Mouse (Mus musculus) hindbrain, embryonic 16.5 days (tissue): ENCODE results near the gene Serpinb9b. TPM values are rescaled to one million over a fixed set of nuclear protein-coding genes. Genes with fewer than 3 reads are reported as not detected.
A peak's percentile ranks its signal among the peaks of the same experiment; 100 is the strongest.

Source experiments
- ATAC-seq: fragments of 200-750 bp; cut with Nextera tagmentation; 2 replicates; pipeline ENCODE4 v1.8.0; 2017; ENCODE audit warnings: moderate TSS enrichment, moderate library complexity
- H3K27ac ChIP-seq: fragments of 300-500 bp; sonication (generic); 2 replicates; pipeline ENCODE4 v1.5.1; 2014; ENCODE audit warnings: low read depth, mild to moderate bottlenecking, control low read depth, low read length, moderate library complexity
- H3K27me3 ChIP-seq: fragments of 300-500 bp; sonication (generic); replicated peaks from 2 replicates; pipeline ENCODE4 v1.6.1; 2014; ENCODE audit warnings: low read length; ENCODE audit not compliant: control insufficient read depth, insufficient read depth
- H3K36me3 ChIP-seq: fragments of 300-500 bp; sonication (generic); 2 replicates; pipeline ENCODE4 v1.6.1; 2014; ENCODE audit warnings: mild to moderate bottlenecking, low read length, moderate library complexity, mixed read lengths; ENCODE audit not compliant: control insufficient read depth, insufficient read depth
- H3K4me1 ChIP-seq: fragments of 300-500 bp; sonication (generic); 2 replicates; pipeline ENCODE4 v1.6.1; 2014; ENCODE audit warnings: low read depth, low read length; ENCODE audit not compliant: control insufficient read depth, insufficient read depth
- H3K4me2 ChIP-seq: fragments of 300-500 bp; sonication (generic); 2 replicates; pipeline ENCODE4 v1.6.1; 2014; ENCODE audit warnings: mild to moderate bottlenecking, low read length, control low read depth, moderate library complexity
- H3K4me3 ChIP-seq: fragments of 300-500 bp; sonication (generic); 2 replicates; pipeline ENCODE4 v1.5.1; 2014; ENCODE audit warnings: mild to moderate bottlenecking, low read length, control low read depth, moderate library complexity
- H3K9ac ChIP-seq: fragments of 300-500 bp; sonication (generic); 2 replicates; pipeline ENCODE4 v1.6.1; 2014; ENCODE audit warnings: low read depth, mild to moderate bottlenecking, control low read depth, low read length, moderate library complexity
- H3K9me3 ChIP-seq: fragments of 300-500 bp; sonication (generic); 2 replicates; pipeline ENCODE4 v1.6.1; 2014; ENCODE audit warnings: mild to moderate bottlenecking, low read length, moderate library complexity; ENCODE audit not compliant: control insufficient read depth
- WGBS: fragments of 180-500 bp; shearing (Covaris S2); extraction: QIAGEN DNeasy Blood & Tissue Kit; methylation state at CpG from one replicate; pipeline ENCODE4 v1.1.7; 2014; 5-methylcytosine and 5-hydroxymethylcytosine counted together
- polyA plus RNA-seq: library from polyadenylated mRNA; unstranded; fragments of >200 nt; fragmentation: Nextera tagmentation; extraction: Ambion mirVana; gene quantifications from 2 replicates; pipeline ENCODE4 v1.2.1, GENCODE M21; 2015

Serpinb9b gene
- polyA plus RNA-seq, 1 experiment from 2014 or later: 0.14 TPM

GRCm38 (mm10) chr13:33071776-33072175 is 44.6 kb downstream of the Serpinb9b start:
- H3K36me3 ChIP-seq: no peaks in the 10 kb centered on the region
- H3K9me3 ChIP-seq: no peaks in the 10 kb centered on the region
- 81% methylated on average over 5 of the region's 5 CpGs for WGBS
- no peak overlapping the region for H3K27ac ChIP-seq
- H3K4me2 ChIP-seq: no peak overlapping the region
- H3K27me3 ChIP-seq: no peaks in the 10 kb centered on the region
- H3K9ac ChIP-seq: no peak overlapping the region
- H3K4me3 ChIP-seq: no peak overlapping the region
- H3K4me1 ChIP-seq: no peaks in the 10 kb centered on the region
- ATAC-seq: no peak

GRCm38 (mm10) chr13:33074029-33074428 is 46.8 kb downstream of the Serpinb9b start:
- Histone ChIP-seq H3K4me1 (no peaks in the 10 kb centered on the region), H3K36me3 (no peaks in the 10 kb centered on the region), H3K27ac (no peak overlapping the region), H3K9ac (no peak overlapping the region), H3K9me3 (no peaks in the 10 kb centered on the region), H3K4me3 (no peak overlapping the region), H3K27me3 (no peaks in the 10 kb centered on the region), H3K4me2 (no peak overlapping the region)
- ATAC-seq: 0 out of 2 replicates have a peak, but pooled peaks have one; percentile 67

- Histone ChIP-seq H3K4me3 (no peak overlapping the region), H3K9me3 (no peaks in the 10 kb centered on the region), H3K36me3 (no peaks in the 10 kb centered on the region), H3K27ac (no peak overlapping the region), H3K27me3 (no peaks in the 10 kb centered on the region), H3K4me1 (no peaks in the 10 kb centered on the region), H3K4me2 (no peak overlapping the region), H3K9ac (no peak overlapping the region)
- 70% methylated on average over 3 of the region's 3 CpGs for WGBS
- ATAC-seq: no peak
Measured at GRCm38 (mm10) chr13:33076247-33076646, 49.0 kb downstream of the Serpinb9b start.

GRCm38 (mm10) chr13:33077026-33077685 is 49.9 kb downstream of the Serpinb9b start:
- H3K4me3 ChIP-seq: no peak overlapping the region
- H3K9ac ChIP-seq: no peak overlapping the region
- H3K27me3 ChIP-seq: no peaks in the 10 kb centered on the region
- ATAC-seq: no peak
- no peaks in the 10 kb centered on the region for H3K4me1 ChIP-seq
- no peak overlapping the region for H3K27ac ChIP-seq
- H3K4me2 ChIP-seq: no peak overlapping the region
- no peaks in the 10 kb centered on the region for H3K9me3 ChIP-seq
- no peaks in the 10 kb centered on the region for H3K36me3 ChIP-seq
- WGBS: 88% methylated on average over 10 of the region's 10 CpGs

GRCm38 (mm10) chr13:33078056-33078705 is 51.0 kb downstream of the Serpinb9b start, which contains the start of gene Serpinb1b:
Gene Serpinb1b, plus strand, starts transcription at chr13:33078575.
- WGBS: 58% methylated on average over 3 of the region's 3 CpGs
- Histone ChIP-seq H3K4me1 (no peaks in the 10 kb centered on the region), H3K27me3 (no peaks in the 10 kb centered on the region), H3K36me3 (no peaks in the 10 kb centered on the region), H3K9me3 (no peaks in the 10 kb centered on the region), H3K9ac (no peak within 1 kb of the TSS), H3K4me2 (0 out of 2 replicates have a peak within 1 kb of the TSS, but pooled peaks have one; percentile 20), H3K4me3 (no peak within 1 kb of the TSS), H3K27ac (no peak within 1 kb of the TSS)
- ATAC-seq: peak; percentile 80; the same call in 1 of the 2 replicates

- H3K4me1 ChIP-seq: peaks cover 3% of the 10 kb centered on the region; the same call in 1 of the 2 replicates
- H3K4me3 ChIP-seq: no peak overlapping the region
- H3K27ac ChIP-seq: no peak overlapping the region
- ATAC-seq: 0 out of 2 replicates have a peak, but pooled peaks have one; percentile 22
- 0 out of 2 replicates have a peak overlapping the region, but pooled peaks have one; percentile 20 for H3K4me2 ChIP-seq
- no peaks in the 10 kb centered on the region for H3K36me3 ChIP-seq
- no peaks in the 10 kb centered on the region for H3K27me3 ChIP-seq
- no peak overlapping the region for H3K9ac ChIP-seq
- no peaks in the 10 kb centered on the region for H3K9me3 ChIP-seq
- WGBS: 34% methylated on average over 6 of the region's 6 CpGs
Measured at GRCm38 (mm10) chr13:33079391-33079790, 52.2 kb downstream of the Serpinb9b start.

GRCm38 (mm10) chr13:33080356-33080755 is 53.1 kb downstream of the Serpinb9b start:
- H3K27me3 ChIP-seq: no peaks in the 10 kb centered on the region
- H3K9ac ChIP-seq: no peak overlapping the region
- H3K9me3 ChIP-seq: no peaks in the 10 kb centered on the region
- no peak overlapping the region for H3K4me3 ChIP-seq
- 25% methylated on average over 3 of the region's 3 CpGs for WGBS
- no peak overlapping the region for H3K27ac ChIP-seq
- no peaks in the 10 kb centered on the region for H3K36me3 ChIP-seq
- peaks cover 6% of the 10 kb centered on the region for H3K4me1 ChIP-seq
- no peak for ATAC-seq
- H3K4me2 ChIP-seq: no peak overlapping the region

- Histone ChIP-seq H3K36me3 (no peaks in the 10 kb centered on the region), H3K27ac (peak overlapping the region; percentile 33), H3K27me3 (no peaks in the 10 kb centered on the region), H3K4me3 (no peak overlapping the region), H3K4me2 (no peak overlapping the region), H3K9ac (no peak overlapping the region), H3K4me1 (peaks cover 8% of the 10 kb centered on the region), H3K9me3 (no peaks in the 10 kb centered on the region)
- WGBS: 60% methylated on average over 2 of the region's 2 CpGs
- ATAC-seq: no peak
Measured at GRCm38 (mm10) chr13:33083834-33084233, 56.6 kb downstream of the Serpinb9b start.

- Histone ChIP-seq H3K9me3 (no peaks in the 10 kb centered on the region), H3K27ac (peak overlapping the region; percentile 69), H3K36me3 (no peaks in the 10 kb centered on the region), H3K4me1 (peaks cover 8% of the 10 kb centered on the region), H3K9ac (no peak overlapping the region), H3K27me3 (no peaks in the 10 kb centered on the region), H3K4me2 (peak overlapping the region; percentile 11; the same call in 1 of the 2 replicates), H3K4me3 (no peak overlapping the region)
- ATAC-seq: peak; percentile 68
- 41% methylated on average over 5 of the region's 5 CpGs for WGBS
Measured at GRCm38 (mm10) chr13:33084975-33085694, 57.9 kb downstream of the Serpinb9b start.
